Mouse (Mus musculus) right cerebral cortex, adult 2 months (tissue): ENCODE results near the gene Nuak1.

Experiments
- DNase-seq, 2 experiments: peaks; one replicate each; pipeline ENCODE4 v3.0.0; 2021 to 2022; ENCODE audit warnings: low spot score in 2 of 2

The Nuak1 gene

DNA sequence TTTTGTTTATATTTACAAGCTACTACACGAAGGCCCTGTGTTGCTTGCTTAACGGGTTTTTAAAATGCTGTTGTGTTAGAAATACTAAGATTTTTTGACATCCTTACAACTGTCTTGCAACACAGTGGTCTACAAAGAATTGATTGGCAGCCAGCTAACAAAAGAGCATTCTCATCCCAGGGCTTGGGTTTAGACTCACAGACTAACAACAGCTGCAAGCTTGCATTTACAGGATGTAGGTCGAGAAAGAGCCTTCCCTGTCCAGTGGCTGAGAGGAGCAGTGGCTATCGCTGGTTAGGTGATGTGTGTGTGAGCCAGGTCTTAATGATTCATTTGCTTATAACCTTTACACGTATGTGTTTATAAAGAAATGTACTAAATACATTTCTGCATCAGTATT is 94.7 kb downstream of the Nuak1 start:
- no peak for DNase-seq

- DNase-seq = no peak
These were observed 96.9 kb downstream of the Nuak1 start for GRCm38 (mm10) chr10:84343536-84343935.

- no peak for DNase-seq
These were observed 100.9 kb downstream of the Nuak1 start for GRCm38 (mm10) chr10:84339456-84339855.

DNA sequence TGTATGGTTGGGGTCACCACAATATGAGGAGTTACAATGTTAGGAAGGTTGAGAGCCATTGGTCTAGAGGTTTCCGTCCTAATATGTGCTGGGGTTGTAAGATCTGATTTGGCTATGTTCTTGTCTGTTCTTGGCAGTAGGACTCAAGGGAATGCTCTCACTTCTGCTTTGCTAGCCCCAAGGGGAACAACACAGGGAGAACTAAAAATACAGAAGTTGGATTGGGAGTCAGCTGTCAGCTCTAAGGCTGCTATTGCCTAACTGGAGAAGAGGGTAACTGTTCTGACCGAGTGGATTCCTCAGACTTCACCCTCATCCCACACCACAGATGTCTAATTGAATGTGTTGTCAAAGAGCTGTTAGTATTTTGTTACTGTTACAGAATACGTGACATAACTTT is 101.6 kb downstream of the Nuak1 start:
- DNase-seq = no peak

DNA sequence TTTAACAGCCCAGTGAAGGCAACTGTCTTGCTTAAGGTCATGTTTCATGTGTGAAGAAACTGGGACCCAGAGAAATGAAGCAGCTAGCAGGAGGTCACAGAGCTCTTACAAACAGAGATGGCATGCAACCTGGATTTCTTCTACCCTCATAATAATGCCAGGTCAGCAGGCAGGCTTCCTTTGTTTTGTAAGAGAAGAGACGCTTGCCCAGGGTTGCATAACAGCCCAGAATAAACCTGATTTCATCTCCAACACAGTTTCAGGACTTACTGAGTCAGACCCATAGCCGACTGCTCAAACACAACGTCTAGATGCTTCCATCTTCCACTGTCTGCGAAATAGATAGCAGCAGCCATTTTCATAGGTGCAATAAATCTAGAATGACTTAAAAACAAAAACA is 105.0 kb downstream of the Nuak1 start:
- peak in 1 of 2 experiments; percentile 22 for DNase-seq

GRCm38 (mm10) chr10:84329822-84330221 is 110.6 kb downstream of the Nuak1 start:
- no peak for DNase-seq

DNA sequence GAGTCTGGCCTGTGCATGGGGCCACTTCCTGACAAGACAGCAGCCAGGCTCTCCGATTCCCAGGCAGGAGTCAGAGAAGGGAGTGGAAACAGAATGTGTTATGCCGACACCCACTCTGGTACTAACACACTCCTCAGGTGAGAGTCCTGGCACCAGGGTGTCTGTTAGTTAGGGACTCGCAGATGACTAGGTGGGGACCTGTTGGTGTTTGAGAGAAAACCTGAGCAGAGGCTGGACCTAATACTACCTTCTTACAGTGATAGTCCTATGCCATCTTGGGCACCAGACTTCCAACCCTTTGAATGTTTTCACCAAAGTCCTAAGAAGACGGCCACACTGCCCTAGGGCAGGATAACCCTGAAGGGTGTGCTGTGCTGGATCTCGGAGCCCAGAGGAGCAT is 111.1 kb downstream of the Nuak1 start:
- no peak for DNase-seq

- no peak for DNase-seq
These were observed 116.4 kb downstream of the Nuak1 start for GRCm38 (mm10) chr10:84324018-84324417.
